ENCODE assay signal across 8 mouse cellular contexts in genomic region chr6:99665457-99666317, GRCm38 (mm10). TPM values are rescaled to one million over a fixed set of nuclear protein-coding genes. Genes with fewer than 3 reads are reported as not detected.
DNase-seq lines count a peak whose midpoint lies in the region; ATAC-seq lines count a peak whose summit lies in the region.

No protein-coding gene starts in this region.

- H3K4me2 ChIP-seq in forebrain, embryonic 13.5 days = peak overlapping the region; percentile 92
- peak overlapping the region; percentile 94 for H3K4me2 ChIP-seq in neural tube, embryonic 11.5 days (ENCODE audit: low read depth)

- peak; percentile 19 for DNase-seq in adrenal gland, postnatal 14 days
- no peak for DNase-seq in adrenal gland, postnatal 36 days
- peak; percentile 12 for DNase-seq in kidney, postnatal 14 days
- no peak for DNase-seq in neural tube, embryonic 11.5 days (ENCODE audit: low spot score)
- DNase-seq in urinary bladder, adult 18-20 months (ENCODE audit: low spot score in 2 of 2) = no peak
- no peak for DNase-seq in adrenal gland, adult 18-20 months (ENCODE audit: low spot score in 2 of 2)

- H3K4me1 ChIP-seq in forebrain, embryonic 13.5 days = peaks cover 56% of the 10 kb centered on the region
- H3K4me1 ChIP-seq in neural tube, embryonic 11.5 days (ENCODE audit: control insufficient read depth, insufficient read depth, low read length) = peaks cover 16% of the 10 kb centered on the region

- WGBS in forebrain, embryonic 13.5 days = 35% methylated on average over 16 of the region's 16 CpGs
- WGBS in neural tube, embryonic 11.5 days = 28% methylated on average over 16 of the region's 16 CpGs

- ATAC-seq in CD4-positive, CD25-positive, alpha-beta regulatory T cell, adult 4 months = peak; percentile 75
- no peak for ATAC-seq in forebrain, embryonic 13.5 days
- ATAC-seq in neural tube, embryonic 11.5 days (ENCODE audit: insufficient read depth, low FRiP score, low TSS enrichment) = no peak; the same call in 1 of the 2 replicates

- H3K36me3 ChIP-seq in forebrain, embryonic 13.5 days (ENCODE audit: poor library complexity, severe bottlenecking) = no peaks in the 10 kb centered on the region
- no peaks in the 10 kb centered on the region for H3K36me3 ChIP-seq in neural tube, embryonic 11.5 days (ENCODE audit: control insufficient read depth, insufficient read depth, low read length)

- peak overlapping the region; percentile 89 for H3K9ac ChIP-seq in forebrain, embryonic 13.5 days
- H3K9ac ChIP-seq in neural tube, embryonic 11.5 days (ENCODE audit: low read length) = peak overlapping the region; percentile 92

- H3K27me3 ChIP-seq in forebrain, embryonic 13.5 days = no peaks in the 10 kb centered on the region; the same call in none of the 2 replicates
- H3K27me3 ChIP-seq in neural tube, embryonic 11.5 days (ENCODE audit: control insufficient read depth, insufficient read depth, low read length) = no peaks in the 10 kb centered on the region

- H3K27ac ChIP-seq in forebrain, embryonic 13.5 days = peak overlapping the region; percentile 44; the same call in 1 of the 2 replicates
- peak overlapping the region; percentile 68 for H3K27ac ChIP-seq in neural tube, embryonic 11.5 days (ENCODE audit: low read depth, low read length)

- peak overlapping the region; percentile 83 for H3K4me3 ChIP-seq in forebrain, embryonic 13.5 days
- H3K4me3 ChIP-seq in neural tube, embryonic 11.5 days (ENCODE audit: low read depth, low read length) = peak overlapping the region; percentile 81

- no peaks in the 10 kb centered on the region for H3K9me3 ChIP-seq in forebrain, embryonic 13.5 days (replicated peaks)
- no peaks in the 10 kb centered on the region for H3K9me3 ChIP-seq in neural tube, embryonic 11.5 days (ENCODE audit: control insufficient read depth, low read length)

RNA-seq across cellular contexts. Expression of gene Eif4e3, which starts 0.9 kb away (rescaled TPM):
- 32.9 and 33.6 TPM in 2 replicates for total RNA-seq in adrenal gland, postnatal 14 days (2021)
- total RNA-seq in adrenal gland, postnatal 36 days (2021) = 10 to 100 TPM; 28.1 to 30.6 TPM
- polyA plus RNA-seq in CD4-positive, CD25-positive, alpha-beta regulatory T cell, adult 4 months (2017; shearing (Covaris generic)) = 10 to 100 TPM; 27.0 TPM
- polyA plus RNA-seq in forebrain, embryonic 13.5 days (2015; fragmentation: Nextera tagmentation; extraction: Ambion mirVana) = 10.5 and 11.5 TPM in 2 replicates
- 19.5 and 19.6 TPM in 2 replicates for polyA plus RNA-seq in neural tube, embryonic 11.5 days (2014; fragmentation: Nextera tagmentation; extraction: Ambion mirVana)
- 10 to 100 TPM; 30.4 to 48.6 TPM for total RNA-seq in adrenal gland, adult 18-20 months (2021)

RNA-seq across cellular contexts. Expression of gene Gm20696, which starts 0.9 kb away (rescaled TPM):
- total RNA-seq in adrenal gland, postnatal 14 days (2021) = 5.0 and 7.7 TPM in 2 replicates
- 1 to 10 TPM; 3.4 to 4.7 TPM for total RNA-seq in adrenal gland, postnatal 36 days (2021)
- polyA plus RNA-seq in CD4-positive, CD25-positive, alpha-beta regulatory T cell, adult 4 months (2017; shearing (Covaris generic)) = 10 to 100 TPM; 19.5 to 26.0 TPM
- polyA plus RNA-seq in forebrain, embryonic 13.5 days (2015; fragmentation: Nextera tagmentation; extraction: Ambion mirVana) = 3.8 and 3.9 TPM in 2 replicates
- 2.5 and 4.7 TPM in 2 replicates for polyA plus RNA-seq in neural tube, embryonic 11.5 days (2014; fragmentation: Nextera tagmentation; extraction: Ambion mirVana)
- 1 to 10 TPM; 2.5 to 3.0 TPM for total RNA-seq in adrenal gland, adult 18-20 months (2021)

RNA-seq across cellular contexts. Expression of gene Gpr27, which starts 26.8 kb away (rescaled TPM):
- total RNA-seq in adrenal gland, postnatal 14 days (2021) = 2.8 and 3.6 TPM in 2 replicates
- total RNA-seq in adrenal gland, postnatal 36 days (2021) = 1 to 10 TPM; 2.3 to 3.6 TPM
- not detected for polyA plus RNA-seq in CD4-positive, CD25-positive, alpha-beta regulatory T cell, adult 4 months (2017; shearing (Covaris generic))
- polyA plus RNA-seq in forebrain, embryonic 13.5 days (2015; fragmentation: Nextera tagmentation; extraction: Ambion mirVana) = 6.6 and 7.6 TPM in 2 replicates
- polyA plus RNA-seq in neural tube, embryonic 11.5 days (2014; fragmentation: Nextera tagmentation; extraction: Ambion mirVana) = 3.4 and 3.7 TPM in 2 replicates
- 1 to 10 TPM; 3.0 to 3.5 TPM for total RNA-seq in adrenal gland, adult 18-20 months (2021)

Comparison
In these comparisons a context has a peak if more than half of its experiments do, and no peak if none do; other contexts are left out.
1. DNase-seq: peak in adrenal gland, postnatal 14 days (single experiment) and kidney, postnatal 14 days (single experiment); none in adrenal gland, postnatal 36 days (0 of 2), neural tube, embryonic 11.5 days (single experiment), urinary bladder, adult 18-20 months (0 of 2) and adrenal gland, adult 18-20 months (0 of 2).